ENCODE assay signal across 24 mouse cellular contexts in genomic region chr6:17804468-17804867, GRCm38 (mm10).
"Had no signal": no experiment of that assay in that cellular context is flagged by ENCODE, and none has a peak within 500 bp of the region (broad histone marks: within the 10 kb centered on the region; RNA-seq: fewer than 3 reads in every experiment).

No protein-coding gene starts in this region.

- H3K9me3 ChIP-seq: kidney, embryonic 15.5 days; limb, embryonic 12.5 days; limb, embryonic 15.5 days; lung, embryonic 15.5 days; midbrain, embryonic 12.5 days; midbrain, embryonic 15.5 days; neural tube, embryonic 13.5 days; stomach, embryonic 15.5 days had no signal

- H3K4me1 ChIP-seq: limb, embryonic 12.5 days; limb, embryonic 15.5 days; stomach, embryonic 15.5 days had no signal

- H3K4me3 ChIP-seq: kidney, embryonic 15.5 days; left cerebral cortex, adult 2 months; limb, embryonic 12.5 days; limb, embryonic 15.5 days; lung, embryonic 15.5 days; midbrain, embryonic 12.5 days; midbrain, embryonic 15.5 days; neural tube, embryonic 13.5 days; stomach, embryonic 15.5 days had no signal

- H3K36me3 ChIP-seq: kidney, embryonic 15.5 days; limb, embryonic 12.5 days; limb, embryonic 15.5 days; lung, embryonic 15.5 days; midbrain, embryonic 12.5 days; midbrain, embryonic 15.5 days; neural tube, embryonic 13.5 days; stomach, embryonic 15.5 days had no signal

- H3K27me3 ChIP-seq: kidney, embryonic 15.5 days; limb, embryonic 12.5 days; limb, embryonic 15.5 days; lung, embryonic 15.5 days; midbrain, embryonic 12.5 days; midbrain, embryonic 15.5 days; neural tube, embryonic 13.5 days; stomach, embryonic 15.5 days had no signal

- DNase-seq: kidney, adult 18-20 months; kidney, postnatal 14 days; kidney, postnatal 4 days; layer of hippocampus, adult 9-11 months; layer of hippocampus, postnatal 36 days; left cerebral cortex, postnatal 4 days; lung, adult 18-20 months; lung, postnatal 10 days; lung, postnatal 36 days; retina, postnatal 1 day; right cerebral cortex, postnatal 25 days; spleen, adult 18-20 months; thymus, postnatal 25 days had no signal

- H3K4me2 ChIP-seq: kidney, embryonic 15.5 days; limb, embryonic 12.5 days; limb, embryonic 15.5 days; lung, embryonic 15.5 days; midbrain, embryonic 12.5 days; midbrain, embryonic 15.5 days; neural tube, embryonic 13.5 days; stomach, embryonic 15.5 days had no signal

- H3K9ac ChIP-seq: kidney, embryonic 15.5 days; limb, embryonic 12.5 days; limb, embryonic 15.5 days; lung, embryonic 15.5 days; midbrain, embryonic 12.5 days; midbrain, embryonic 15.5 days; neural tube, embryonic 13.5 days; stomach, embryonic 15.5 days had no signal

- ATAC-seq: inflammation-experienced regulatory T-cells, adult 6 months; intestine, embryonic 16.5 days; midbrain, embryonic 15.5 days had no signal

- H3K27ac ChIP-seq: kidney, embryonic 15.5 days; left cerebral cortex, adult 2 months; limb, embryonic 12.5 days; limb, embryonic 15.5 days; lung, embryonic 15.5 days; midbrain, embryonic 12.5 days; midbrain, embryonic 15.5 days; neural tube, embryonic 13.5 days; stomach, embryonic 15.5 days had no signal
